Mouse (Mus musculus): Measurements from ENCODE around the gene Hoxd13. TPM values are rescaled to one million over a fixed set of nuclear protein-coding genes. Genes with fewer than 3 reads are reported as not detected.

Hoxd13 gene
- polyA plus RNA-seq, 1 experiment from 2014 or later: not detected

DNA sequence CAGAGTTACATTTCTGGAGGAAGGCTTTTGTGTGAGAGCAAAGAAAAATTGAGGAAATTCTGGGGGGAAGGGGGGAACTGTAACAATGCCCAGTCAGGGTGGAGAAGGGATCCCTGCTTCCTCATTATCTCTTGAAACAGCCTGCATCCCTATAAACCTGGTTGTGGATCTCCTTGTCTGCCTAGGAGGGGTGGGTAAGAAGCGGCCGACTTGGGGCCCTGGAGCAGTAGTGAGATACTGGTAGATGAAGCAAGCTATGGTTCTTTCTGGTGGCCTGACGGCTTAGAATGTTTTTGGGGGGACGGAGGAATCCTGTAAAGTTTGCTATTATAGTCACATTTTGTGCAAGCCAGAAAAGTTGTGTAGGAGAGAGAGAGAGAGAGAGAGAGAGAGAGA lies 25.3 kb downstream of the Hoxd13 start:
- no peak overlapping the region for H3K9ac ChIP-seq (replicated peaks)
- no peak overlapping the region for H3K4me2 ChIP-seq (replicated peaks)
- no peaks in the 10 kb centered on the region for H3K36me3 ChIP-seq
- 9% methylated on average over 4 of the region's 4 CpGs for WGBS
- no peak overlapping the region for H3K27ac ChIP-seq (replicated peaks)
- H3K27me3 ChIP-seq: peaks cover 95% of the 10 kb centered on the region
- H3K4me1 ChIP-seq: peaks cover 12% of the 10 kb centered on the region
- no peaks in the 10 kb centered on the region for H3K9me3 ChIP-seq
- no peak overlapping the region for H3K4me3 ChIP-seq
- ATAC-seq (ENCODE audit: low FRiP score, low read depth): no peak

DNA sequence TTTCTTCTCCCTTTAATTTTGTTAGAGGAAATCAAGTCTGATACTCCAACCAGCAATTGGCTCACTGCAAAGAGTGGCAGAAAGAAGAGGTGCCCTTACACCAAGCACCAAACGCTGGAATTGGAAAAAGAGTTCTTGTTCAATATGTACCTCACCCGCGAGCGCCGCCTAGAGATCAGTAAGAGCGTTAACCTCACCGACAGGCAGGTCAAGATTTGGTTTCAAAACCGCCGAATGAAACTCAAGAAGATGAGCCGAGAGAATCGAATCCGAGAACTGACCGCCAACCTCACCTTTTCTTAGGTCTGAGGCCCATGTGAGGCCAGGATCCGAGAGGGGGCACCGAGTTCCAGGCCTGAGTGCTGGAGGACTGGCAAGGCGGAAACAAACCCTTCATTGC lies 26.0 kb downstream of the Hoxd13 start:
- Histone ChIP-seq H3K27me3 (peaks cover 95% of the 10 kb centered on the region), H3K9ac (replicated peaks) (no peak overlapping the region), H3K27ac (replicated peaks) (no peak overlapping the region), H3K9me3 (no peaks in the 10 kb centered on the region), H3K4me2 (replicated peaks) (no peak overlapping the region), H3K4me1 (peaks cover 14% of the 10 kb centered on the region), H3K36me3 (no peaks in the 10 kb centered on the region), H3K4me3 (no peak overlapping the region)
- no peak for ATAC-seq (ENCODE audit: low FRiP score, low read depth)
- WGBS: 1% methylated on average over 16 of the region's 16 CpGs

DNA sequence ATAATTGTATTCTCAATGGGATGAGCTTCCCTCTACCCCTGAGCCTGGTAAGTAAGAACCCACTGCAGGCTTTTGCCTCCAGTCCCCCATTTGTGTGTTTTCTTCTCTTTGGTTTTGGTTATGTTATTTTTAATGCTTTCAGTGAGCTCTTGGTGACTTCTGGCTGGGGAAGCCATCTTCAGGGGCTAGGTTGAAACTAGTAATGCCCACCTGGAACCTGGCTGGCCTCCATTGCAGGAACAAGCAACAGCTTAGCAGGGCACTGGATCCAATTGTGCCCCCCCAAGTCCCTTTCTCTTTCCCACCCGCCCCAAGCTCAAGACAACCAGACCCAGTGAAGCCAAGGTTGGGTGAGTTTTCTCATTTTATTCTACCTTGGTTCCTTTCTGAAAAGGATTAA lies 27.3 kb downstream of the Hoxd13 start:
- 14% methylated on average over 1 of the region's 1 CpGs for WGBS
- peaks cover 14% of the 10 kb centered on the region for H3K4me1 ChIP-seq
- peaks cover 97% of the 10 kb centered on the region for H3K27me3 ChIP-seq
- H3K4me2 ChIP-seq (replicated peaks): no peak overlapping the region
- no peak overlapping the region for H3K9ac ChIP-seq (replicated peaks)
- no peaks in the 10 kb centered on the region for H3K9me3 ChIP-seq
- H3K36me3 ChIP-seq: no peaks in the 10 kb centered on the region
- H3K27ac ChIP-seq (replicated peaks): no peak overlapping the region
- no peak overlapping the region for H3K4me3 ChIP-seq
- no peak for ATAC-seq (ENCODE audit: low FRiP score, low read depth)

DNA sequence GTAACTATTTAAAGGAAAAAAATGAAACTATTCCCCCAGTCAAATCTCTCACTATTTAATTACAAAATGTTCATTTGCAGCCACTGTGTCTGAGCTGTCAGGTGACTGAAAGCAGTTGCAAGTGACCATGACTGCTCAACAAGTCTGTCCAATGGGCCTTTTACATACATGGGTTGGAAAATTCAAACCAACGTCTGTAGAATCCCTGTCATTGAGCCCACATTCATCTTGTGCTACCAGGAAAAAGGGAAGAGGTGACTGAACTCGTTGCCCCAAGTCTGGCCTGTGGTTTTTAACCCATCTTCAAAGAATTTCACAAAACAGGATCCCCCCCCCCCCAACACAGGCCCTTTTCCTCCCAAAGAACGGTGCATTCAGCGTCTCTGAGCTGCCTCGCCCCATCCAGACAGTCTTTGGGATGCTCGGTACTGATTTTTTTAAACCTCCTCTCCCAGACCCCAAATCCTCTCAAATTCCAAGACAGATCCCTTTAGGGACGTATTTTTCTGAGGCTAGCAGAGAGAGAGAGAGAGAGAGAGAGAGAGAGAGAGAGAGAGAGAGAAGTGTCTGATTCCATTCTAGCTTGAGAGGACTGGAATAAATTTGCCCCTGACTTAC lies 27.8 kb downstream of the Hoxd13 start:
- no peak for ATAC-seq (ENCODE audit: low FRiP score, low read depth)

DNA sequence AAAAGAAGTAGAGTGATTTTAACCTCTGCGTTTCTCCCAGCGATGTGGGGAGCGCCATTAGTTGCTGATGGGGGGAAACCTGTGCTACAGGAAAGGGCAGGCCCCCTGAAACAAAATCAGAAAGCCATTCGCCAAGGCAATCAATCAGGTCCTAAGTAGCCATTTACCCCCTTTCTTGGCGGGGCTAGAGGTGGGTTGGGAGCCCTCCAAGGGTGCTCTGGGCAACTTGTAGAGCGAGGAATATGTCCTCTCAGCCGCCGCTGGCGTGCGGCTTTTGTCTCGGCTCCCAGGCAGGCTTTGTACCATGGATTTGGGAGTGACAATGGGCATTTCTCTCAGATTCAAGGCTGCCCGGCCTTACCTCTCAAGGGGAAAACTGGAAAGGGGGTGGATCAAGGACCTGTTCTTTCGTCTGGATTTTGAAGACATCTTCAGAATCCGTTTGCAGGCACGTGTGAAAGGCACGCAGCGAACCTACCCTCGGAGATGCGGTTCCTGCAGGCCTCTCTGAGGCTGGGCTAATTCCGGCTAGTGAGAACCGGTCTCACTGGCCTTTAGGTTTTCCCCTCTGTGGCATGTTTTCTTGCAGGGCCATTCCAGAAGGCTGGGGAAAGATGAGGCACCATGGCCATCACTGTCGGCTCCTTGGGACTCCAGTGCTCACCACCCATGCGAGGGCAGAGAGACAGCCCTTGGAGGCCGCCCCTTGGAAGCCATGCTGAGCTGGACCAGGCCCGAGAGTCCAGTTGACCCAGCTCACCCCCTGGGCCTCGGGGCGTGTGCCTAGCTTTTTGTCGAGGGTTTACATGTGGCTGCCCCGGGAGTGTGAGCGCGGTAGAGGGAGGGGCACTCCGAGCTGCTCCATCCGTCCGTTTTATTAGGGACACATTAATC lies 28.6 kb downstream of the Hoxd13 start:
- WGBS: under 1% methylated on average over 34 of the region's 34 CpGs
- no peak for ATAC-seq (ENCODE audit: low FRiP score, low read depth)
- Histone ChIP-seq H3K36me3 (no peaks in the 10 kb centered on the region), H3K27me3 (peaks cover 99% of the 10 kb centered on the region), H3K4me2 (replicated peaks) (no peak overlapping the region), H3K4me3 (no peak overlapping the region), H3K4me1 (peaks cover 14% of the 10 kb centered on the region), H3K9ac (replicated peaks) (no peak overlapping the region), H3K9me3 (no peaks in the 10 kb centered on the region), H3K27ac (replicated peaks) (no peak overlapping the region)

More for the DNA sequence above, 27.8 kb downstream of the Hoxd13 start:
- H3K27me3 ChIP-seq: peaks cover 100% of the 10 kb centered on the region
- H3K36me3 ChIP-seq: no peaks in the 10 kb centered on the region
- H3K4me2 ChIP-seq (replicated peaks): no peak overlapping the region
- H3K9ac ChIP-seq (replicated peaks): no peak overlapping the region
- H3K9me3 ChIP-seq: no peaks in the 10 kb centered on the region
- 5% methylated on average over 7 of the region's 7 CpGs for WGBS
- no peak overlapping the region for H3K27ac ChIP-seq (replicated peaks)
- H3K4me1 ChIP-seq: peaks cover 14% of the 10 kb centered on the region
- H3K4me3 ChIP-seq: no peak overlapping the region

DNA sequence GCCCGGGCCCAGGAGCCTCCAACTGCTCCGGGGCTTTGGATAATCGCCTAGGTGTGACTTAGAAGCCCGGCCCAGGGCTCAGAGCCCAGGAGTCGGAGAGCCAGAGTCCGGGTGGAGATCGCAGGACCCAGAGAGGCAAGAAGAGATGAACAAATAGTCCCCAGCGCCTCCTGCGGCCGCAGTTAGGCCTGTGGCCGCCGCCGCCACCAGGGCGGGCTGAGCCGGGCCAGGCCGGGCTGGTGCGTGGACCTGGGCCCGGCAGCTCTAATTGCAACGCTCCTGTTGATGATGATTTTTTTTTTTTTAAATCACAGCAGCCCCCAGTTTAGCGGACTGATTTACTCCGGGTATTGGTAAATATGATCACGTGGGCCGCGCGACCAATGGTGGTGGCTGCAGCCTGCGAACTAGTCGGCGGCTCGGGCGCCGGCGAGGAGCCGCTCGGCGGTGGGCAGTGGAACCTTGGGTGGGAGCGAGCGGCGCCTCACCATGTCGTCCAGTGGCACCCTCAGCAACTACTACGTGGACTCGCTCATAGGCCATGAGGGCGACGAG lies 29.5 kb downstream of the Hoxd13 start, which contains the start of gene Hoxd9:
TSS of gene Hoxd9 (plus strand) at position 161 of the 555 bp plus-strand sequence.
- no peaks in the 10 kb centered on the region for H3K36me3 ChIP-seq
- under 1% methylated on average over 43 of the region's 43 CpGs for WGBS
- H3K4me2 ChIP-seq (replicated peaks): peak within 1 kb of the TSS; percentile 53
- H3K4me1 ChIP-seq: peaks cover 14% of the 10 kb centered on the region
- peaks cover 95% of the 10 kb centered on the region for H3K27me3 ChIP-seq
- no peak within 1 kb of the TSS for H3K9ac ChIP-seq (replicated peaks)
- ATAC-seq (ENCODE audit: low FRiP score, low read depth): peak; percentile 78
- no peak within 1 kb of the TSS for H3K27ac ChIP-seq (replicated peaks)
- H3K9me3 ChIP-seq: no peaks in the 10 kb centered on the region
- H3K4me3 ChIP-seq: peak within 1 kb of the TSS; percentile 35

DNA sequence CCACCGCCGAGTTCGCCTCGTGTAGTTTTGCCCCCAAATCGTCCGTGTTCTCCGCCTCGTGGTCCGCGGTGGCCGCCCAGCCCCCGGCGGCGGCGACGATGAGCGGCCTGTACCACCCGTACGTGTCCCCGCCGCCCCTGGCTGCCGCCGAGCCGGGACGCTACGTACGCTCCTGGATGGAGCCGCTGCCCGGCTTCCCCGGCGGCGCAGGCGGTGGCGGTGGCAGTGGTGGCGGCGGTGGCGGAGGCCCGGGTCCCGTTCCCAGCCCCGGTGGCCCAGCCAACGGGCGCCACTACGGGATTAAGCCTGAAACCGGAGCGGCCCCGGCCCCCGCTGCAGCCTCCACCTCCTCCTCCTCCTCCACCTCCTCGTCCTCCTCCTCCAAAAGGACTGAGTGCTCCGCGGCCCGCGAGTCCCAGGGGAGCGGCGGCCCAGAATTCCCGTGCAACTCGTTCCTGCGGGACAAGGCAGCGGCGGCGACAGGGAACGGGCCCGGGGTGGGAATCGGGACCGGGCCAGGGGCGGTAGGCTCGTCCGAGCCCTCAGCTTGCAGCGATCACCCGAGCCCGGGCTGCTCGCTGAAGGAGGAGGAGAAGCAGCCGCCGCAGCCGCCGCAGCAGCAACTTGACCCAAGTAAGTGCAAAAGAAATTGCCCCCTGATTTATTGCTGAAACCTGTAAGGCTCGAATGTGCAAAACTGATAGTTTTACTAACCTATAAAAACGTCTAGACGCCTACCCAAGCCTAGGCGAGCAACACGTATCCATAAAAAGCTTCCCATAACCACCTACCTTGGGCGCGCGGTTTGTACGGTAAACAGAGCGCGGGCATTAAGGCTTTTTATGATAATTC lies 30.3 kb downstream of the Hoxd13 start:
- Histone ChIP-seq H3K27me3 (peaks cover 93% of the 10 kb centered on the region), H3K27ac (replicated peaks) (no peak overlapping the region), H3K36me3 (no peaks in the 10 kb centered on the region), H3K9ac (replicated peaks) (no peak overlapping the region), H3K9me3 (no peaks in the 10 kb centered on the region), H3K4me2 (replicated peaks) (peak overlapping the region; percentile 53), H3K4me1 (peaks cover 14% of the 10 kb centered on the region), H3K4me3 (peak overlapping the region; percentile 35)
- ATAC-seq (ENCODE audit: low FRiP score, low read depth): peak; percentile 41; the same call in 1 of the 2 replicates
- under 1% methylated on average over 85 of the region's 86 CpGs for WGBS

DNA sequence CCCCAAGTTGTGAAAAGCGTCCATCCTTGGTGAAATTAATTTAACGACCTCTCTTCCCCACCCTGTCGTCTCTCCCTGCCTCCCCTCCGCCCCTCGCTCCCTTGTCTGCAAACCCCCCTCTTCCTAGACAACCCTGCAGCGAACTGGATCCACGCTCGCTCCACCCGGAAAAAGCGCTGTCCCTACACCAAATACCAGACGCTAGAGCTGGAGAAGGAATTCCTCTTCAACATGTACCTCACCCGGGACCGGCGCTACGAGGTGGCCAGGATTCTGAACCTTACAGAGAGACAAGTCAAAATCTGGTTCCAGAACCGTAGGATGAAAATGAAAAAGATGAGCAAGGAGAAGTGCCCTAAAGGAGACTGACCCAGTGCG lies 30.9 kb downstream of the Hoxd13 start:
- peaks cover 93% of the 10 kb centered on the region for H3K27me3 ChIP-seq
- ATAC-seq (ENCODE audit: low FRiP score, low read depth): no peak
- H3K27ac ChIP-seq (replicated peaks): no peak overlapping the region
- no peak overlapping the region for H3K9ac ChIP-seq (replicated peaks)
- no peaks in the 10 kb centered on the region for H3K9me3 ChIP-seq
- no peak overlapping the region for H3K4me2 ChIP-seq (replicated peaks)
- H3K4me1 ChIP-seq: peaks cover 14% of the 10 kb centered on the region
- no peak overlapping the region for H3K4me3 ChIP-seq
- under 1% methylated on average over 17 of the region's 17 CpGs for WGBS
- H3K36me3 ChIP-seq: no peaks in the 10 kb centered on the region

DNA sequence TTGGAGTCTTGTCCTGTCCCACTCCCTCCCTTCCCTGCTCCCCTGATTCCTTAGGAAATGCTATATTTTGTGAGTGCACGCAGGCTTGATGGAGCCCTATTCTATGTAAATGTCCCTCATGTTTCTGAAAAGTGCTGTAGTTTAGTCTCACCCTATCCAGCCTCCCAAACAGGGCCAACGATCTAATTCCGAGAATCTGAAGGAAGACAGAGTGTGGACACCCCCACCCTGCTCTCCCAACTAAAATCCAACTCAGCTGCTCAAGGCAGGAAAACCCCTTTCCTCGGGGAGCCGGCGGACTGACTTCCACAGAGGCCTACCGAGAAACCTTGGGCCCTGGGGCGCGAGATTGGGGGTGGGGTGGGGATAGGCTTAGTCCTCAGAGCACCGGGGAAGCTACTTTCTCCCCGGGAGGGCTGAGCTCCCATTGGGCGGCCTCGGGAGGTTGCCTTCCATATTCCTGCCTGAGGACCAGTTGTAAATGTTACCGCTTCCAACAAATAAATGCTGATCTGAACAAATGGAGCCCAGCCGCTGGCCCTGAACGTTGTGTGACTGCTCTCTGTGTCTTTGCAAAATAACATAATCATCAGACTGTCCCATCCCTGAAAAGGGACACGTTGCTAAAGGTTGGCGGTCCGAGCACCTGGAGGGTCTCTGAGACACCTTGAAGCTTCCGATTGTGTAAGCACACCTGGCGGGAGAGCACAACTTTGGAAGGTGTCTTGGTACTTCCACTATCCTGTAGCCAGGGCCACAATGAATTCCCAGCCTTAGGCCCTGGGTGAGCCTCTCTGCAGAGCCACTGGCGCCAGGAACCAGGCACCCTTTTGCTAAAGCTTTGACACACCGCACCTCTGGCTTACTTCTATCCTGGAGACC lies 31.8 kb downstream of the Hoxd13 start:
- Histone ChIP-seq H3K4me2 (replicated peaks) (no peak overlapping the region), H3K36me3 (no peaks in the 10 kb centered on the region), H3K4me1 (peaks cover 18% of the 10 kb centered on the region), H3K4me3 (no peak overlapping the region), H3K9ac (replicated peaks) (no peak overlapping the region), H3K27ac (replicated peaks) (no peak overlapping the region), H3K9me3 (no peaks in the 10 kb centered on the region), H3K27me3 (peaks cover 93% of the 10 kb centered on the region)
- no peak for ATAC-seq (ENCODE audit: low FRiP score, low read depth)
- WGBS: 2% methylated on average over 23 of the region's 23 CpGs

DNA sequence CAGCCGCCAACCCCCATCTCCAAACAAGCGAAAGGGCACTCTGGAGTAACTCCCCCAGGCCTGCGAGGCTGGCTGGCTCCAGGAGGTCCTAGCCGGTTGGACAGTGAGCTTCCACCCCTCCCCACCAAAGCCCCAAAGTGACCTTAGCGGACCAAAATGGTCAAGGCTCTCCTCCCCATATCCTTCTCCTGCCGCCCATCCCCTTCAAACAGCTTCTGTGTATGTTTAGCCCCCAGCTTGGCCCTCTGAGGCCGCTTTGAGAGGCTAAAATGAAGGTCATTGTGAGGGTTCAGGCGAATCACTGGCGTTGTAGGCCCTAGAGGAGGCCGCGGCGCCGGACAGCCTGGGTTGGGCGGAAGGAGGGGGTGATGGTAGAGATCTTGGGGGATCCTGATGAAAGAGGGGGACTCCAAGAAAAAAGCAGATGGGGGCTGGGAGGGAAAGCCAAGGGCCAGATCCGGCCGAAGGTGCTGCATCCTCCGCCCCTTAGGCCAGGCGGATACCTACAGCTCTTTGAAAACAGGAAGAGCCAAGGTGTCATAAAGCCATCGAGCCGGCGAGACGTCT lies 32.5 kb downstream of the Hoxd13 start:
- peaks cover 25% of the 10 kb centered on the region for H3K4me1 ChIP-seq

More for the DNA sequence above, 32.5 kb downstream of the Hoxd13 start:
- H3K4me2 ChIP-seq (replicated peaks): no peak overlapping the region
- H3K9me3 ChIP-seq: no peaks in the 10 kb centered on the region
- ATAC-seq (ENCODE audit: low FRiP score, low read depth): no peak
- H3K9ac ChIP-seq (replicated peaks): no peak overlapping the region
- no peaks in the 10 kb centered on the region for H3K36me3 ChIP-seq
- peaks cover 93% of the 10 kb centered on the region for H3K27me3 ChIP-seq
- no peak overlapping the region for H3K4me3 ChIP-seq
- H3K27ac ChIP-seq (replicated peaks): no peak overlapping the region
- WGBS: under 1% methylated on average over 22 of the region's 22 CpGs

All from midbrain, embryonic 12.5 days (tissue).